Mouse (Mus musculus) neural tube, embryonic 13.5 days (tissue): ENCODE measurements around the gene Slc4a2. TPM values are rescaled to one million over a fixed set of nuclear protein-coding genes. Genes with fewer than 3 reads are reported as not detected.

Experiments
- ATAC-seq: fragments of 200-750 bp; cut with Nextera tagmentation; 2 replicates; pipeline ENCODE4 v1.8.0; 2017; ENCODE audit warnings: low read depth, mild to moderate bottlenecking, moderate TSS enrichment, moderate library complexity
- H3K27ac ChIP-seq: fragments of 300-500 bp; sonication (generic); replicated peaks from 2 replicates; pipeline ENCODE4 v1.5.1; 2015; ENCODE audit warnings: moderate library complexity, mild to moderate bottlenecking, inconsistent platforms
- H3K27me3 ChIP-seq: fragments of 300-500 bp; sonication (generic); 2 replicates; pipeline ENCODE4 v1.6.1; 2015; ENCODE audit warnings: mild to moderate bottlenecking, inconsistent platforms
- H3K36me3 ChIP-seq: fragments of 300-500 bp; sonication (generic); 2 replicates; pipeline ENCODE4 v1.6.1; 2015; ENCODE audit warnings: mild to moderate bottlenecking, inconsistent platforms
- H3K4me1 ChIP-seq: fragments of 300-500 bp; sonication (generic); replicated peaks from 2 replicates; pipeline ENCODE4 v1.6.1; 2015; ENCODE audit warnings: inconsistent platforms
- H3K4me2 ChIP-seq: fragments of 300-500 bp; sonication (generic); 2 replicates; pipeline ENCODE4 v1.6.1; 2015; ENCODE audit warnings: inconsistent platforms, mild to moderate bottlenecking, moderate library complexity
- H3K4me3 ChIP-seq: fragments of 300-500 bp; sonication (generic); 2 replicates; pipeline ENCODE4 v1.5.1; 2015; ENCODE audit warnings: mild to moderate bottlenecking, inconsistent platforms
- H3K9ac ChIP-seq: fragments of 300-500 bp; sonication (generic); 2 replicates; pipeline ENCODE4 v1.6.1; 2015; ENCODE audit warnings: moderate library complexity, mild to moderate bottlenecking, inconsistent platforms
- H3K9me3 ChIP-seq: fragments of 300-500 bp; sonication (generic); 2 replicates; pipeline ENCODE4 v1.6.1; 2016; ENCODE audit warnings: inconsistent platforms
- WGBS: fragments of 180-500 bp; shearing (Covaris S2); methylation state at CpG from one replicate; pipeline ENCODE4 v1.1.7; 2015; 5-methylcytosine and 5-hydroxymethylcytosine counted together
- polyA plus RNA-seq: library from polyadenylated mRNA; unstranded; fragments of >200 nt; fragmentation: Nextera tagmentation; extraction: Ambion mirVana; gene quantifications from 2 replicates; pipeline ENCODE4 v1.2.1, GENCODE M21; 2015

Gene Slc4a2
- polyA plus RNA-seq, 1 experiment from 2014 or later = 18.5 TPM

- Histone ChIP-seq H3K4me1 (peaks cover 21% of the 10 kb centered on the region), H3K4me3 (no peak overlapping the region), H3K9ac (0 out of 2 replicates have a peak overlapping the region, but pooled peaks have one; percentile 34), H3K27me3 (no peaks in the 10 kb centered on the region), H3K9me3 (no peaks in the 10 kb centered on the region), H3K27ac (no peak overlapping the region), H3K36me3 (peaks cover 36% of the 10 kb centered on the region), H3K4me2 (peak overlapping the region; percentile 26)
- peak; percentile 74 for ATAC-seq
- whole genome bisulfite sequencing = 4% methylated on average over 21 of the region's 21 CpGs
These were observed 7.4 kb upstream of the Slc4a2 start for GRCm38 (mm10) chr5:24416222-24416736.

GRCm38 (mm10) chr5:24417587-24417986 is 6.0 kb upstream of the Slc4a2 start:
- H3K9me3 ChIP-seq = no peaks in the 10 kb centered on the region
- H3K27ac ChIP-seq = no peak overlapping the region
- peaks cover 32% of the 10 kb centered on the region for H3K4me1 ChIP-seq
- no peak overlapping the region for H3K4me3 ChIP-seq
- no peak for ATAC-seq
- WGBS = 91% methylated on average over 10 of the region's 10 CpGs
- H3K9ac ChIP-seq = no peak overlapping the region
- peaks cover 37% of the 10 kb centered on the region for H3K36me3 ChIP-seq
- no peak overlapping the region for H3K4me2 ChIP-seq
- H3K27me3 ChIP-seq = no peaks in the 10 kb centered on the region

- Histone ChIP-seq H3K9me3 (no peaks in the 10 kb centered on the region), H3K27ac (no peak overlapping the region), H3K9ac (no peak overlapping the region), H3K36me3 (peaks cover 37% of the 10 kb centered on the region), H3K27me3 (no peaks in the 10 kb centered on the region), H3K4me3 (no peak overlapping the region), H3K4me1 (peaks cover 42% of the 10 kb centered on the region), H3K4me2 (no peak overlapping the region)
- 89% methylated on average over 9 of the region's 9 CpGs for WGBS
- ATAC-seq = no peak
These were observed 3.3 kb upstream of the Slc4a2 start for GRCm38 (mm10) chr5:24420381-24420780.

DNA sequence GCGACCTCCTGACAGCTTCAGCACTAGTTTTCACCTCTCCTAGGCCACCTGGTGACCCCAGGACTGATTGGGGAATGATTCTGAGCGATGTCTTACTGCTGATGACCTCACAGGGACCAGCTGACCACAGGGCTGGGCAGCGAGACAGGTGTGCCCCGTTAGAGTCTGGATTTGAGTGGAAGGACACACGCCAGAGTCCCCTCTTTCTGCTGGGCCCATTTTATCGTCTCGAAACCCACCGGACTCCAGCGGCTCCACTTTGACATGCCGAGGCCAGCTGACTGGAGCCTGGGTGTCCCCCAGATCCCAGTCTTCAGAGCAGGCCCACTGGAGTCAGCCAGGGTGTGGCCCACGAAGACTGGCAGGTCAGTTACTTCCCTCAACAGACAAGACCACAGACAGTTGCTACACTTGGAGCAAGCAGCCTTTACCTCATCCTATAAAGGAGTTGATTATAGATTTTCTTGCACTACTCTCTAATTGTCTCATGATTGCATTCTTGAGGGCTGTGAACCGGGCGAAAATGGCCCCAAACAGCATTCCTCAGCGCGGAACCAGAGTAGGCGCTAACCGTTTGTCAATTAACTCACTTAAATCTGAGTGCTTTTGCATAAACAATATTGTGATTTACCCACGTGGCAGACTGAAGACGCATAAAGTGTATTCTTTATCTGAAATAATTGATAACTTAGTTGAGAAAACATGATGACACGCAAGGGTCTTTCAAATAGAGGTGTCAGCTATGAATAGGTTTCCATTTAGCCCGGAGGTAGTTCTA is 556 bp downstream of the Slc4a2 start:
- Histone ChIP-seq H3K4me1 (peaks cover 64% of the 10 kb centered on the region), H3K27me3 (peaks cover 15% of the 10 kb centered on the region; the same call in 1 of the 2 replicates), H3K36me3 (peaks cover 22% of the 10 kb centered on the region), H3K27ac (peak overlapping the region; percentile 92), H3K9ac (peak overlapping the region; percentile 82), H3K4me2 (peak overlapping the region; percentile 85), H3K9me3 (no peaks in the 10 kb centered on the region), H3K4me3 (peak overlapping the region; percentile 64)
- 0 out of 2 replicates have a peak, but pooled peaks have one; percentile 1 for ATAC-seq
- 14% methylated on average over 21 of the region's 21 CpGs for WGBS

- no peaks in the 10 kb centered on the region for H3K9me3 ChIP-seq
- peak overlapping the region; percentile 92 for H3K27ac ChIP-seq
- peaks cover 15% of the 10 kb centered on the region; the same call in 1 of the 2 replicates for H3K27me3 ChIP-seq
- peak overlapping the region; percentile 64 for H3K4me3 ChIP-seq
- H3K9ac ChIP-seq = peak overlapping the region; percentile 82
- H3K4me1 ChIP-seq = peaks cover 64% of the 10 kb centered on the region
- H3K36me3 ChIP-seq = peaks cover 19% of the 10 kb centered on the region
- under 1% methylated on average over 50 of the region's 60 CpGs for WGBS
- H3K4me2 ChIP-seq = peak overlapping the region; percentile 85
- ATAC-seq = no peak
These were observed 1.3 kb downstream of the Slc4a2 start for GRCm38 (mm10) chr5:24424861-24425411.

DNA sequence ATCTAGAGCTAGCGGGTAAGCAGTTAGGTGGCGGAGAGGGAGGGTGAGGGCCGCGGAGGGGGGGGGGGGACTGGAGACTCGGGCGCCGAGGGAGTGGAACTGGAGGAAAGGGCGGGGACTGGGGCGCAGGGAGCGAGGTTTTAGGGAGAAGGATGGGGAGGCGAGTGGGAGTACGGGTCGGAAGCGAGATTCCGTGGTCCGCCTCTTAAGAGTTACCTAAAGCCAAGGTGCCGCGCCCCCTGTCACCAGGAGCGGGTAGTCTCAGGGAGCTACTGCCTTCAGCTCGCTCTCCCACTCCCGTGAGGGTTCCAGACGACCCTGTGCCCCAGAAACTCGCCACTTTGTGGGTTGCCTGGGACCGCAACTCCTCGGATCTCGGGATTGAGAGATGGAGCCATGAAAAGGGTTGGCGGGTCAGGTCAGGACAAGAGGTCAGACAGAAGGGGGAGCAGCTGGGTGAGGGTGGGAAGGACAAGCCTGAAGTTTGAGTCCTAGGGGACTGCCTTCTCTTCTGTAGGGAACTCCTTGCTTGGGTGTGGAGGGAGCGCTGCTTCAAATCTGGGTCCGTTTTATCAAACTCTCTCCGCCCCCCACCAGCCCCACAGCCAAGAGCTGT is 1.9 kb downstream of the Slc4a2 start:
- no peak overlapping the region for H3K27ac ChIP-seq
- ATAC-seq = no peak
- peaks cover 19% of the 10 kb centered on the region for H3K36me3 ChIP-seq

DNA sequence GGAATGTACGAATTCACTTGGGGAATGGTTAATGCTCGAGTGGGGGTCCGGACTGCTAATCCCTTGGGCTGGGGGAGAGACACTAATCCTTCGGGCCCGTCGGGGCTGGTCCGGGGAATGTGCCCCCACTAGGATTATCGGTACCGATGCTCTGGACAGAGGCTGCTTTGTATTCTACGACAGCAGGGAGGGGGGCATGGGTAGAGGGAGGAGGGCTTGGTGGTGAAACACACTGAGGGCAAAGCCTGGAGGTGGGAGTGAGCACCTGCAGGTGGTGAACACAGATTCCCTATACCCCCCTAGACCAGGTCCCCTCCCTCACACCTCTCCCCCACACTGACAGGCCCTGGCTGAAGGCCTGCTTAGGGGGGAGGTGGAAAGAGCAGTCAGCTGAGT is 2.4 kb downstream of the Slc4a2 start:
- no peak for ATAC-seq
- Histone ChIP-seq H3K4me1 (peaks cover 64% of the 10 kb centered on the region), H3K9ac (peak overlapping the region; percentile 82), H3K36me3 (peaks cover 19% of the 10 kb centered on the region), H3K27ac (no peak overlapping the region), H3K4me3 (peak overlapping the region; percentile 64), H3K27me3 (peaks cover 15% of the 10 kb centered on the region; the same call in 1 of the 2 replicates), H3K4me2 (peak overlapping the region; percentile 85), H3K9me3 (no peaks in the 10 kb centered on the region)
- 2% methylated on average over 10 of the region's 10 CpGs for WGBS

More for the DNA sequence above, 1.9 kb downstream of the Slc4a2 start:
- H3K9ac ChIP-seq = peak overlapping the region; percentile 82
- H3K4me1 ChIP-seq = peaks cover 64% of the 10 kb centered on the region
- H3K27me3 ChIP-seq = peaks cover 15% of the 10 kb centered on the region; the same call in 1 of the 2 replicates
- H3K4me3 ChIP-seq = peak overlapping the region; percentile 64
- WGBS = under 1% methylated on average over 26 of the region's 30 CpGs
- H3K4me2 ChIP-seq = peak overlapping the region; percentile 85
- no peaks in the 10 kb centered on the region for H3K9me3 ChIP-seq

- 10% methylated on average over 9 of the region's 9 CpGs for WGBS
- ATAC-seq = no peak
- H3K4me1 ChIP-seq = peaks cover 60% of the 10 kb centered on the region
- peaks cover 15% of the 10 kb centered on the region; the same call in 1 of the 2 replicates for H3K27me3 ChIP-seq
- H3K4me3 ChIP-seq = peak overlapping the region; percentile 64; the same call in 1 of the 2 replicates
- H3K9ac ChIP-seq = peak overlapping the region; percentile 82; the same call in 1 of the 2 replicates
- no peak overlapping the region for H3K27ac ChIP-seq
- peaks cover 22% of the 10 kb centered on the region for H3K36me3 ChIP-seq
- peak overlapping the region; percentile 85 for H3K4me2 ChIP-seq
- H3K9me3 ChIP-seq = no peaks in the 10 kb centered on the region
These were observed 3.1 kb downstream of the Slc4a2 start for GRCm38 (mm10) chr5:24426556-24427284.

DNA sequence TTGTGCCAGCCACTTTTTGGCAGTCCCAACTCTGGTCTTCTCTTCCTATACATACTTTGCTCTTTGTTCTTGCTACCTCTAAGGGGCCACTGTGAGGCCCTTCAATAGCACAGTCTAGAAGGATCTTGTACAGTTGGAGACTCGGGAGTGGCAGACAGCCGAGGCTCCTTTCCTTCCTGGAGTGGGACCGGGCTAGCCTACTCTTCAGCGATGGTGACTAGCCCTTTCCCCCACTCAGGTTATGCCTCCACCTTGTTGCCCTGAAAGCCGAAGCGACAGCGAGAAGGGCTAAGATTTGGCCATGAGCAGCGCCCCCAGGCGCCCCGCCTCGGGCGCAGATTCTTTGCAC is 3.6 kb downstream of the Slc4a2 start:
- peaks cover 15% of the 10 kb centered on the region; the same call in 1 of the 2 replicates for H3K27me3 ChIP-seq
- WGBS = 20% methylated on average over 12 of the region's 12 CpGs
- peak overlapping the region; percentile 85 for H3K4me2 ChIP-seq
- H3K4me3 ChIP-seq = no peak overlapping the region
- ATAC-seq = no peak
- peaks cover 55% of the 10 kb centered on the region for H3K4me1 ChIP-seq
- no peaks in the 10 kb centered on the region for H3K9me3 ChIP-seq
- H3K9ac ChIP-seq = 0 out of 2 replicates have a peak overlapping the region, but pooled peaks have one; percentile 22
- no peak overlapping the region for H3K27ac ChIP-seq
- peaks cover 27% of the 10 kb centered on the region for H3K36me3 ChIP-seq

DNA sequence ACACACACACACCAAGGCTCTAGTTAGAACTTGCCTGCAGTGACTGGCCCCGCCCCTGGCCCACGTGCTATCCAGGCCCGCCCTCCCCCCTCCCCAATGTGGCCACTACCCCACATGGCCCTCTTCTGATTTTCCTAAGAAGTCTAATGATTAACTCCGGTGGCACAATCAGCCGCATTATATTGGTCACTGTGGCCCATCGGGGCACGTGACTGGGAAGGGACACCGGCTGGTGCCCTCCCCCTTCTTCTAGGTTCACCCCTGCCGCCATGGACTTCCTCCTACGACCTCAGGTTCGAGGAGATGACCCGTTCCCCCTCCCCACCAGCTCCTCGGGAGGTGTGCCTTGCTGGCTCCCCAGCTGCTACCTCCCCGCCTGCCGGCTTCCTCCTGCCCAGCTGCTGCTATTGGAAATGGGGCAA is 4.4 kb downstream of the Slc4a2 start:
- 7% methylated on average over 15 of the region's 15 CpGs for WGBS
- Histone ChIP-seq H3K27ac (no peak overlapping the region), H3K4me1 (peaks cover 48% of the 10 kb centered on the region), H3K36me3 (peaks cover 35% of the 10 kb centered on the region), H3K27me3 (peaks cover 15% of the 10 kb centered on the region; the same call in 1 of the 2 replicates), H3K4me3 (no peak overlapping the region), H3K9me3 (no peaks in the 10 kb centered on the region), H3K4me2 (peak overlapping the region; percentile 22), H3K9ac (peak overlapping the region; percentile 43)
- ATAC-seq = no peak

GRCm38 (mm10) chr5:24428596-24428995 is 5.0 kb downstream of the Slc4a2 start:
- H3K9ac ChIP-seq = peak overlapping the region; percentile 43
- H3K9me3 ChIP-seq = no peaks in the 10 kb centered on the region
- H3K27ac ChIP-seq = no peak overlapping the region
- ATAC-seq = no peak
- H3K27me3 ChIP-seq = peaks cover 15% of the 10 kb centered on the region; the same call in 1 of the 2 replicates
- no peak overlapping the region for H3K4me2 ChIP-seq
- H3K4me3 ChIP-seq = no peak overlapping the region
- WGBS = 13% methylated on average over 9 of the region's 9 CpGs
- peaks cover 46% of the 10 kb centered on the region for H3K4me1 ChIP-seq
- peaks cover 41% of the 10 kb centered on the region for H3K36me3 ChIP-seq
